Mouse (Mus musculus): ENCODE data around the gene Elf1. TPM values are rescaled to one million over a fixed set of nuclear protein-coding genes. Genes with fewer than 3 reads are reported as not detected.
A peak's percentile ranks its signal among the peaks of the same experiment; 100 is the strongest.
"Not testable (repeated sequence)": the region's sequence is repeated elsewhere in the genome, so short reads cannot be mapped to it uniquely, and the experiment has no call there.

The Elf1 gene
- total and polyA plus RNA-seq, 3 experiments = 21.5 to 43.1 (median 24.2) TPM

- H3K4me3 ChIP-seq (ENCODE audit: control insufficient read depth in 1 of 2, insufficient read depth in 1 of 2, low read depth in 2 of 2, low read length in 2 of 2); H3K9me3 ChIP-seq (replicated peaks; ENCODE audit: insufficient read depth, low read length); H3K9ac ChIP-seq (ENCODE audit: control insufficient read depth, low read depth, low read length, poor library complexity, severe bottlenecking); H3K27me3 ChIP-seq (ENCODE audit: control insufficient read depth in 1 of 2, insufficient read depth in 2 of 2, low read length in 2 of 2); DNase-seq (ENCODE audit: low read depth, low spot score); H3K27ac ChIP-seq (ENCODE audit: control insufficient read depth, low read depth, low read length): not testable (repeated sequence)
- peaks cover 65% of the 10 kb centered on the region for H3K79me2 ChIP-seq (ENCODE audit: control insufficient read depth, insufficient read depth, low read length, poor library complexity)
- H3K36me3 ChIP-seq (ENCODE audit: control insufficient read depth in 1 of 2, insufficient read depth in 2 of 2, low read length in 2 of 2) = peaks cover 3 to 59% of the 10 kb centered on the region in 2 experiments; a peak in 3 of 4 replicates
- peaks cover 25 to 29% of the 10 kb centered on the region in 2 experiments for H3K4me1 ChIP-seq (ENCODE audit: control insufficient read depth in 1 of 2, insufficient read depth in 2 of 2, low read length in 2 of 2)
Observed at GRCm38 (mm10) chr14:79526106-79526505, 45.1 kb downstream of the Elf1 start.

GRCm38 (mm10) chr14:79527704-79528103, 46.7 kb downstream of the Elf1 start:
- DNase-seq (ENCODE audit: low read depth, low spot score) = no peak
- TF ChIP-seq MEF2A (IDR thresholded peaks at IDR 0.05; ENCODE audit: extremely low read depth, insufficient replicate concordance, low read depth, low read length, poor library complexity, severe bottlenecking) = no peak
- no peak for TF ChIP-seq ZC3H11A (IDR thresholded peaks at IDR 0.05; ENCODE audit: low read depth, low read length)
- no peak for TF ChIP-seq MYB (IDR thresholded peaks at IDR 0.05; ENCODE audit: low read depth, low read length)
- TF ChIP-seq KAT2A (conservative IDR thresholded peaks at IDR 0.05; ENCODE audit: low read depth, low read length) = no peak
- no peaks in the 10 kb centered on the region for H3K27me3 ChIP-seq (ENCODE audit: control insufficient read depth in 1 of 2, insufficient read depth in 2 of 2, low read length in 2 of 2)
- H3K36me3 ChIP-seq (ENCODE audit: control insufficient read depth in 1 of 2, insufficient read depth in 2 of 2, low read length in 2 of 2) = peaks cover 3 to 57% of the 10 kb centered on the region in 2 experiments; a peak in 3 of 4 replicates
- H3K79me2 ChIP-seq (ENCODE audit: control insufficient read depth, insufficient read depth, low read length, poor library complexity) = peaks cover 64% of the 10 kb centered on the region
- H3K9me3 ChIP-seq (replicated peaks; ENCODE audit: insufficient read depth, low read length) = no peaks in the 10 kb centered on the region
- peaks cover 22 to 27% of the 10 kb centered on the region in 2 experiments for H3K4me1 ChIP-seq (ENCODE audit: control insufficient read depth in 1 of 2, insufficient read depth in 2 of 2, low read length in 2 of 2)
- H3K9ac ChIP-seq (ENCODE audit: control insufficient read depth, low read depth, low read length, poor library complexity, severe bottlenecking) = no peak overlapping the region
- H3K27ac ChIP-seq (ENCODE audit: control insufficient read depth, low read depth, low read length) = no peak overlapping the region
- H3K4me3 ChIP-seq (ENCODE audit: control insufficient read depth in 1 of 2, insufficient read depth in 1 of 2, low read depth in 2 of 2, low read length in 2 of 2) = no peak overlapping the region

GRCm38 (mm10) chr14:79529581-79530554, 48.9 kb downstream of the Elf1 start:
- Histone ChIP-seq H3K27ac (ENCODE audit: control insufficient read depth, low read depth, low read length) (peak overlapping the region; percentile 94), H3K4me1 (ENCODE audit: control insufficient read depth in 1 of 2, insufficient read depth in 2 of 2, low read length in 2 of 2) (peaks cover 30 to 35% of the 10 kb centered on the region in 2 experiments)
- TF ChIP-seq RCOR1 (IDR thresholded peaks at IDR 0.05; ENCODE audit: low read depth, low read length) = peak; percentile 74
- no peak for TF ChIP-seq E2F4 (IDR thresholded peaks at IDR 0.05; ENCODE audit: borderline replicate concordance, low read depth, low read length)
- TF ChIP-seq ZKSCAN1 (IDR thresholded peaks at IDR 0.05; ENCODE audit: low read depth, low read length) = no peak
- TF ChIP-seq ZC3H11A (IDR thresholded peaks at IDR 0.05; ENCODE audit: low read depth, low read length) = peak; percentile 12; the same call in 1 of the 2 replicates
- TF ChIP-seq SIN3A (IDR thresholded peaks at IDR 0.05; ENCODE audit: low read length) = peak; percentile 94
- peak; percentile 55; the same call in 1 of the 2 replicates for TF ChIP-seq USF1 (IDR thresholded peaks at IDR 0.05; ENCODE audit: low read depth, low read length)
- peak in 1 of 2 experiments; percentile 71; a peak in 2 of 4 replicates for TF ChIP-seq POLR2A (IDR thresholded peaks at IDR 0.05; ENCODE audit: control insufficient read depth in 1 of 2, insufficient read depth in 1 of 2, low read depth in 1 of 2, low read length in 2 of 2, poor library complexity in 1 of 2)
- peak; percentile 88 for TF ChIP-seq ETS1 (IDR thresholded peaks at IDR 0.05; ENCODE audit: low read depth, low read length)
- peak; percentile 56; the same call in 1 of the 2 replicates for TF ChIP-seq ZMIZ1 (IDR thresholded peaks at IDR 0.05; ENCODE audit: low read depth, low read length)
- TF ChIP-seq MXI1 (IDR thresholded peaks at IDR 0.05; ENCODE audit: low read depth, low read length) = peak; percentile 89
- peak; percentile 34 for TF ChIP-seq RAD21 (IDR thresholded peaks at IDR 0.05; ENCODE audit: low read depth, low read length)
- TF ChIP-seq NELFE (IDR thresholded peaks at IDR 0.05; ENCODE audit: low read depth, low read length) = peak; percentile 48
- TF ChIP-seq MAZ (IDR thresholded peaks at IDR 0.05; ENCODE audit: low read depth, low read length) = peak; percentile 98
- TF ChIP-seq EP300 (IDR thresholded peaks at IDR 0.05; ENCODE audit: low read depth in 1 of 2, low read length in 2 of 2) = peak; percentile 79 to 81
- TF ChIP-seq ZNF384 (IDR thresholded peaks at IDR 0.05; ENCODE audit: low read depth, low read length) = peak; percentile 14; the same call in 1 of the 2 replicates
- 0 out of 2 replicates have a peak, but pooled peaks have one; percentile 46 for TF ChIP-seq MYB (IDR thresholded peaks at IDR 0.05; ENCODE audit: low read depth, low read length)
- TF ChIP-seq POLR2AphosphoS2 (IDR thresholded peaks at IDR 0.05; ENCODE audit: low read length) = peak; percentile 36; the same call in 1 of the 2 replicates
- peak; percentile 88 for TF ChIP-seq TBP (IDR thresholded peaks at IDR 0.05; ENCODE audit: low read depth, low read length)
- TF ChIP-seq MAX (IDR thresholded peaks at IDR 0.05; ENCODE audit: low read length) = peak; percentile 80
- TF ChIP-seq GATA1 (IDR thresholded peaks at IDR 0.05; ENCODE audit: low read depth, low read length) = peak; percentile 90
- TF ChIP-seq MYC (IDR thresholded peaks at IDR 0.05; ENCODE audit: low read depth, low read length) = peak; percentile 86

More at GRCm38 (mm10) chr14:79529581-79530554, 48.9 kb downstream of the Elf1 start:
- no peaks in the 10 kb centered on the region for H3K9me3 ChIP-seq (replicated peaks; ENCODE audit: insufficient read depth, low read length)
- DNase-seq (ENCODE audit: low read depth, low spot score) = peak; percentile 94
- H3K36me3 ChIP-seq (ENCODE audit: control insufficient read depth in 1 of 2, insufficient read depth in 2 of 2, low read length in 2 of 2) = peaks cover 3 to 65% of the 10 kb centered on the region in 2 experiments; a peak in 3 of 4 replicates
- peak overlapping the region; percentile 28 to 57; a peak in 3 of 4 replicates for H3K4me3 ChIP-seq (ENCODE audit: control insufficient read depth in 1 of 2, insufficient read depth in 1 of 2, low read depth in 2 of 2, low read length in 2 of 2)
- no peaks in the 10 kb centered on the region for H3K27me3 ChIP-seq (ENCODE audit: control insufficient read depth in 1 of 2, insufficient read depth in 2 of 2, low read length in 2 of 2)
- H3K79me2 ChIP-seq (ENCODE audit: control insufficient read depth, insufficient read depth, low read length, poor library complexity) = peaks cover 64% of the 10 kb centered on the region
- H3K9ac ChIP-seq (ENCODE audit: control insufficient read depth, low read depth, low read length, poor library complexity, severe bottlenecking) = peak overlapping the region; percentile 56

All from MEL (cell line).